Mouse (Mus musculus) gastrocnemius, adult 8-10 months (tissue): ENCODE results near the gene Mup7. TPM values are rescaled to one million over a fixed set of nuclear protein-coding genes. Genes with fewer than 3 reads are reported as not detected.
"Not testable (repeated sequence)": the region's sequence is repeated elsewhere in the genome, so short reads cannot be mapped to it uniquely, and the experiment has no call there.

Source experiments
- DNase-seq, 2 experiments: peaks; one replicate each; pipeline ENCODE4 v3.0.0; 2022; ENCODE audit warnings: low spot score in 2 of 2
- total RNA-seq, 4 experiments: library from RNA; stranded (reverse); gene quantifications; 2 replicates each; pipeline ENCODE4 v1.2.4; 2022

Gene Mup7
- under 1 TPM in 1 of 4 experiments, not detected in 3; 0.86 TPM for total RNA-seq

DNA sequence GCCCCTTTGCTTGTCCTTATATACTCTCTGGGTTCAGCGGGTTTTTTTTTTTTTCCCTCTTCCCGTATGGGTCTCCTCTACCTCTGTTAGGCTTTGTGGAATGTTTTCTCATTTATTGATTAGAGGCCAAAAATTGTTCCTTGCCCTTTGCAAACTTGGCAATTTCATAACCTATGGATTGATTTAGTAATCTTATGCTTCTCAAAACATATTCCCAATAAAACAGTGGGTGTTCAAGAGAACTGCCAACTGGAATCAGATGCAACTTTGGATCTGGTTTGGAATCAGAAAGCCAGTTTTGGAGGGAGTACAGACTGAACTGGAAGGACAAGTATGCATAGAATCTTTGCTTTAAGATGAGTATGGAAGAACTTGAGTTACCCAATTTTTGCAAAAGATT is at the start of gene Mup7:
Mup7 (minus strand) TSS at position 101 of the 400 bp plus-strand sequence.
- not testable (repeated sequence) for DNase-seq

DNA sequence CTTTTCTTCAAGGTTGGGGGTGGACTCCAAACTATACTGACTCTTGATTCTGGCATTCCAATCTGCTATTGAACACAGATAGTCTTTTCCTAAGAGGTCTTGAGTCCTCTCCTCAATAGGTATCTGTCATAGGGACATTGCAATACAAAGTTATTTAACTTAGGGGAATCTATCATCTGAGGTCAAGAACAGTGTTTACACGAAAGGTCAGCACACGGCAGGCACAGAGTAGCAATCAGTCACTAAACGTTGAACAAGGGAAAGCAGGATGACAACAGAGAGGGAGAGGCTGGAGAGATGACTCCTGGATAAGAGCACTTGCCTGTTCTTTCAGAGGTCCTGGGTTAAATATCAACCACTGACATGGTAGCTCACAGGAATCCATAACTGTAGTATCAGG is 9.6 kb upstream of the Mup7 start:
- not testable (repeated sequence) for DNase-seq

DNA sequence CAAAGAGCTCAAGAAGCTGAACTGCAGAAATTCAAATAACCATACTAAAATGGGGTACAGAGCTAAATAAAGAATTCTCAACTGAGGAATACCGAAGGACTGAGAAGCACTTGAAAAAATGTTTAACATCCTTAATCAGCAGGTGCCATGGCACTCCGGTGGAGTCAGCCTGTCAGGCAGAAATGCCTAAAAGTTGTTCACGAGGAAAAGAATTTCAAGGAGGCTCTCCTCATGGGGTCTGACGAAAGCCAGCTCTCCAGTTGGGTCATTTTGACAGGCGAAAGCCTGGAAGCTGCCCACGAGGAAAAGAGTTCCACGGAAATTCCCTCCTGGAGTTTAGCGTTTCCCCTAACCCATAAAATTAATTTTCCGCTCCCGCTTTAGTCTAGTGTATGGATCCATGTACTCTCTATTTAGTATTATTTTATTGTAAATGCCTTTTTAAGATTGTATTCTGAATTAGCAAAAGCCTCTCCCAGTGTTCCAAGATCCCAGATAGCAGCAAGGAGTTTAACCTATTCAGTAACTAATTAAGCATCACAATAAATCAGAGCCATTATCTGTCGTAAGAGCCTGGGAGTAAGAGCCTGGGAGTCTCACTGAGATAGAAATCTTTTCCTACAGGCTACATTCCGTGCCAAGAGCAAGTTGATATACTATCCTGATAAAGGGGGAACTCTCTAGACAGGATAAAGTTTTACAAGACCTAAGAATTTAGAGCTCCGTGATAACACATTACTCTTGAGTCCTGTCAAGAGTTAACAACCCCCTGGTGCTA is 40.8 kb downstream of the Mup7 start:
- not testable (repeated sequence) for DNase-seq

DNA sequence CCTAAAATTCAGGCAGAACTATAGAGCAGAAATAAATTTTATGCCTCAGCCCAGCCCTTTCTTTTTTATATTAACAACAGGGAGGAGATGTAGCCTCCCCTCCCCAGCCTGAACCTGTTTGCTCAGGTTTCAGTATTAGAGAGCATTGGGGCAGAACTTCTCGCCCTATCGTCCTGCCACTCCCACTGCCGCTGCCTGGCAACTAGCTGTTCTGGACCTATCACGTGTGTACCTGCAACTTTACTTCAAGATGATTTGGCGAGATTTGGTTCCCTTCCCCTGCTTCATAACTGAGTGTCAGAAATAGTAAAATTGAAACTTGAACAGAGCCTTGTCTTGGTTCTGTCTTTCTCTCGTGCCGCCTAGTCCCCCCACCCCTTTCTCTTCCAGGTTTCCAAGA is 50.1 kb downstream of the Mup7 start:
- not testable (repeated sequence) for DNase-seq

Other genes with a start within 250 kb of the Mup7 start
- gene Slc46a2, start 155.4 kb downstream of the Mup7 start, total RNA-seq, result not detected
- not detected for gene Mup4, start 109.8 kb downstream of the Mup7 start, total RNA-seq
- not detected for gene Mup6, start 106.2 kb downstream of the Mup7 start, total RNA-seq
- gene Mup2, start 83.8 kb upstream of the Mup7 start, total RNA-seq, result under 1 TPM in 1 of 4 experiments, not detected in 3; 0.54 TPM
- not detected for gene Mup8, start 152.1 kb upstream of the Mup7 start, total RNA-seq